Mouse (Mus musculus) frontal cortex, adult 2 months (tissue): ENCODE results near the gene Parvg. TPM values are rescaled to one million over a fixed set of nuclear protein-coding genes. Genes with fewer than 3 reads are reported as not detected.

Experiments used
- DNase-seq, 2 experiments: peaks; one replicate each; pipeline ENCODE4 v3.0.0; 2022; ENCODE audit warnings: low spot score in 1 of 2; ENCODE audit errors: extremely low spot score in 1 of 2
- polyA plus RNA-seq: library from polyadenylated mRNA; depleted of rRNA; stranded (reverse); fragments of >200 nt; gene quantifications from 2 replicates; pipeline ENCODE4 v1.2.3, GENCODE M21; 2012

The Parvg gene
- polyA plus RNA-seq, 1 experiment, result 5.4 TPM

- no peak for DNase-seq
Observed at GRCm38 (mm10) chr15:84348769-84349168, 24.9 kb downstream of the Parvg start.

GRCm38 (mm10) chr15:84349915-84350738, 26.3 kb downstream of the Parvg start:
- DNase-seq, result no peak

- DNase-seq, result no peak
Observed at GRCm38 (mm10) chr15:84351342-84351741, 27.5 kb downstream of the Parvg start.

- peak in 1 of 2 experiments; percentile 53 for DNase-seq
Observed at GRCm38 (mm10) chr15:84351915-84352844, 28.4 kb downstream of the Parvg start.

GRCm38 (mm10) chr15:84355081-84355480, 31.3 kb downstream of the Parvg start:
- no peak for DNase-seq

GRCm38 (mm10) chr15:84364746-84365145, 40.9 kb downstream of the Parvg start:
- DNase-seq, result no peak

GRCm38 (mm10) chr15:84365675-84366381, 42.0 kb downstream of the Parvg start:
- DNase-seq, result no peak

GRCm38 (mm10) chr15:84366574-84366989, 42.8 kb downstream of the Parvg start:
- DNase-seq, result peak; percentile 17 to 55

GRCm38 (mm10) chr15:84367402-84367801, 43.6 kb downstream of the Parvg start:
- no peak for DNase-seq

GRCm38 (mm10) chr15:84372801-84373200, 49.0 kb downstream of the Parvg start:
- no peak for DNase-seq

- DNase-seq, result no peak
Observed at GRCm38 (mm10) chr15:84378734-84379133, 54.9 kb downstream of the Parvg start.

- DNase-seq, result no peak
Observed at GRCm38 (mm10) chr15:84380181-84380580, 56.4 kb downstream of the Parvg start.

- DNase-seq, result no peak
Observed at GRCm38 (mm10) chr15:84384066-84384465, 60.2 kb downstream of the Parvg start.

GRCm38 (mm10) chr15:84385995-84386565, 62.3 kb downstream of the Parvg start:
- DNase-seq, result peak; percentile 21 to 49

- no peak for DNase-seq
Observed at GRCm38 (mm10) chr15:84388698-84389131, 64.9 kb downstream of the Parvg start.

GRCm38 (mm10) chr15:84392131-84392530, 68.3 kb downstream of the Parvg start:
- no peak for DNase-seq
